Mouse (Mus musculus) heart, embryonic 16.5 days (tissue): ENCODE data around the gene Acaa1a. TPM values are rescaled to one million over a fixed set of nuclear protein-coding genes. Genes with fewer than 3 reads are reported as not detected.
"Not testable (repeated sequence)": the region's sequence is repeated elsewhere in the genome, so short reads cannot be mapped to it uniquely, and the experiment has no call there.

Source experiments
- ATAC-seq: fragments of 200-750 bp; cut with Nextera tagmentation; replicated peaks from 2 replicates; pipeline ENCODE4 v1.8.0; 2017; ENCODE audit warnings: moderate number of reproducible peaks; ENCODE audit not compliant: insufficient read depth, low FRiP score; ENCODE audit errors: extremely low read depth
- H3K27ac ChIP-seq: fragments of 300-500 bp; sonication (generic); 2 replicates; pipeline ENCODE4 v1.5.1; 2014; ENCODE audit warnings: mild to moderate bottlenecking, low read length, control low read depth, moderate library complexity
- H3K27me3 ChIP-seq: fragments of 300-500 bp; sonication (generic); 2 replicates; pipeline ENCODE4 v1.6.1; 2014; ENCODE audit warnings: low read length, mixed read lengths; ENCODE audit not compliant: control insufficient read depth, insufficient read depth
- H3K36me3 ChIP-seq: fragments of 300-500 bp; sonication (generic); 2 replicates; pipeline ENCODE4 v1.6.1; 2014; ENCODE audit not compliant: control insufficient read depth, insufficient read depth
- H3K4me1 ChIP-seq: fragments of 300-500 bp; sonication (generic); 2 replicates; pipeline ENCODE4 v1.6.1; 2014; ENCODE audit warnings: low read length, mixed read lengths; ENCODE audit not compliant: control insufficient read depth, insufficient read depth
- H3K4me2 ChIP-seq: fragments of 300-500 bp; sonication (generic); 2 replicates; pipeline ENCODE4 v1.6.1; 2014; ENCODE audit warnings: low read depth, mild to moderate bottlenecking, control low read depth, low read length
- H3K4me3 ChIP-seq: fragments of 300-500 bp; sonication (generic); 2 replicates; pipeline ENCODE4 v1.5.1; 2014; ENCODE audit warnings: mild to moderate bottlenecking, control low read depth, low read length
- H3K9ac ChIP-seq: fragments of 300-500 bp; sonication (generic); 2 replicates; pipeline ENCODE4 v1.6.1; 2014; ENCODE audit warnings: low read length, control low read depth
- H3K9me3 ChIP-seq: fragments of 300-500 bp; sonication (generic); replicated peaks from 2 replicates; pipeline ENCODE4 v1.6.1; 2016; ENCODE audit warnings: low read length; ENCODE audit not compliant: control insufficient read depth
- WGBS: fragments of 180-500 bp; shearing (Covaris S2); extraction: QIAGEN DNeasy Blood & Tissue Kit; methylation state at CpG from one replicate; pipeline ENCODE4 v1.1.7; 2014; 5-methylcytosine and 5-hydroxymethylcytosine counted together
- polyA plus RNA-seq: library from polyadenylated mRNA; unstranded; fragments of >200 nt; fragmentation: Nextera tagmentation; extraction: Ambion mirVana; gene quantifications from 2 replicates; pipeline ENCODE4 v1.2.1, GENCODE M21; 2015

Acaa1a gene
- polyA plus RNA-seq, 1 experiment from 2014 or later = 100 TPM

DNA sequence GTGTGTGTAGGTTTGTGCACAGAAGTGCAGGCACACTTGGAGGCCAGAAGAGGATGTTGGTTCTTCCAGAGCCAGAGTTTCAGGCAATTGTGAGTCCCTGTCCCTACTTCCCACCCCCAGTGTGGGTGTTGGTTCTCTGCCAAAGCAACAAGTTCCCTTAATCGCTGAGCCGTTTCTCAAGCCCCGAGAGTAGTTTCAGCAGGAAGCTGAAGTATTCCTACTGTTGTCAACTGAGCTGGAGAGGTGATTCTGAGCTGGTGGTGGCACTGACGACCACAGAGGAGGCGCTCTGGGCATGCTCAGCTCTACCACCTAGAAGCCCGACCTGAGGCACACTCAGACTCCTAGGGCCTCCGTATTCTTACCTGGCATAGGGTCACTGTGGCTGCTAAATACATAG lies 25.8 kb downstream of the Acaa1a start, which contains the start of gene Slc22a14:
Gene Slc22a14, minus strand, starts transcription at position 270 of the 400 bp plus-strand sequence.
- no peak for ATAC-seq
- H3K27ac ChIP-seq = no peak within 1 kb of the TSS
- H3K4me2 ChIP-seq = no peak within 1 kb of the TSS
- no peak within 1 kb of the TSS for H3K4me3 ChIP-seq
- no peaks in the 10 kb centered on the region for H3K9me3 ChIP-seq
- peaks cover 10% of the 10 kb centered on the region for H3K4me1 ChIP-seq
- WGBS = 43% methylated on average over 7 of the region's 7 CpGs
- no peak within 1 kb of the TSS for H3K9ac ChIP-seq
- no peaks in the 10 kb centered on the region for H3K27me3 ChIP-seq
- H3K36me3 ChIP-seq = no peaks in the 10 kb centered on the region

DNA sequence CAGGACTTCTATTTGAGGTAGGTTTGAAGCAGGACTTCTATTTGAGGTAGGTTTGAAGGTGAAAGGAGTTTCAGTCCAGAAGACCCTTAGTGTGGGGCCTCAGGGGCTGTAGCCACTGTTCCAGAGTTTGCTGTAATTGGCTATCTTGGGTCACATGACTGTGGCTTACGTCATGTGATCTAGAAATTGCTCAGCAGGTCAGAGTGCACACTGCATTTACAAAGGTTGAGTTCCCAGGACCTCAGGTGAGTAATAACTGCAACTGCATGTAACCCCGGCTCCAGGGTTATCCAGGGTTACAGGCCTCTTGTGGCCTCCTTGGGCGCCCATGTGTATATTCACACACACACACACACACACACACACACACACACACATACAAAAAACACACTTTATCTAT lies 28.9 kb downstream of the Acaa1a start:
- no peak overlapping the region for H3K27ac ChIP-seq
- H3K9me3 ChIP-seq = no peaks in the 10 kb centered on the region
- H3K4me2 ChIP-seq = no peak overlapping the region
- H3K4me3 ChIP-seq = no peak overlapping the region
- no peaks in the 10 kb centered on the region for H3K36me3 ChIP-seq
- no peak for ATAC-seq
- H3K9ac ChIP-seq = no peak overlapping the region
- WGBS = 87% methylated on average over 3 of the region's 3 CpGs
- peaks cover 3% of the 10 kb centered on the region for H3K4me1 ChIP-seq
- H3K27me3 ChIP-seq = no peaks in the 10 kb centered on the region

DNA sequence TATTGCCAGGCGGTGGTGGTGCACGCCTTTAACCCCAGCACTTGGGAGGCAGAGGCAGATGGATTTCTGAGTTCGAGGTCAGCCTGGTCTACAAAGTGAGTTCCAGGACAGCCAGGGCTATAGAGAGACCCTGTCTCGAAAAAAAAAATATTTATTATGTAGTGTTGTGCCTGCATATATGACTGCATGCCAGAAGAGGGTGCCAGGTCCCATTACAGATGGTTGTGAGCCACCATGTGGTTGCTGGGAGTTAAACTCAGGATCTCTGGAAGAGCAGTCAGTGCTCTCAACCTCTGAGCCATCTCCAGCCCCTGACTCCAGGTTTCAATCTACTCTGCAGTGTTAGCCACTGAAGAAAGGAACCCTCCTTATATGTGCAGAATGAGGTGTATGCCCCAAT lies 31.3 kb downstream of the Acaa1a start:
- not testable (repeated sequence) for H3K4me1 ChIP-seq, H3K27me3 ChIP-seq, H3K9ac ChIP-seq, ATAC-seq, H3K9me3 ChIP-seq, H3K4me2 ChIP-seq, H3K36me3 ChIP-seq, H3K4me3 ChIP-seq, H3K27ac ChIP-seq
- 81% methylated on average over 4 of the region's 4 CpGs for WGBS

DNA sequence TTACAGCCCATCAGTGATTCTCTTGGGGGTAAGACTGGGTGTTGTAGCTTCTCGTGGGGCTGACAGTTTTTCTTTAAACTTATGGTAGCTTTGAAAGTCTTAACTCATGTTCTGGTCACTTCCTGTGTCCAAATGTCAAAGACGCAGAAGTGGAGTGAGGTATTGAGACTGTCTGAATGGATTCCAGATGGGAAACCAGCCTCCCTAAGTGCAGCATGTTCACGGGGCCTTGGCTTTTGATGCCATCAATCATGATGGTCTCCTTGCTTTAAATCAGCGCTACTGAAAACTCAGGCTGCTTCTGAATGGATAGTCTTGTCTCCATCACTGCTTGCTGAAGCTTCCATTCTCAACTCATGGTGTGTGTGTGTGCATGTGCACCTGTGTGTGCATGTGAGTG lies 31.8 kb downstream of the Acaa1a start:
- no peak for ATAC-seq

DNA sequence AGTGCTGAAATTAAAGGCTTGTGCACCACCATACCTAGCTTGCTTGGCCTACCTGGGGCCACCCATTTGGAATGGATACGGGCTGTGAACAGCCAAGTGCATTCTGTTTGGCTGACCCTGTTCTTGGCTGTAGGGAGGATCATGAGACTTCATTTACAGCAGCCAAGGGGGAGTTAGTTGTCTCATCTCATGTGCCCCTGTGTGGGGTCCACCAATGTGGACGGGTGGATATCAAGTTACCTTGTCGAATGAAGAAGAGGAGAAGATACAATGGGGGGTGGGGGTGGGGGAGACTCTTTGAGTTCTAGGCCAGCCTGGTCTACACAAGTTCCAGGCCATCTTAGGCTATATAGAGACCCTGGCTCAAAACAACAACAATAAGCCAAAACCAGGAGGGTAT lies 35.5 kb downstream of the Acaa1a start:
- Histone ChIP-seq H3K9ac (no peak overlapping the region), H3K36me3 (no peaks in the 10 kb centered on the region), H3K27me3 (no peaks in the 10 kb centered on the region), H3K9me3 (no peaks in the 10 kb centered on the region), H3K27ac (no peak overlapping the region), H3K4me2 (no peak overlapping the region), H3K4me3 (no peak overlapping the region), H3K4me1 (no peaks in the 10 kb centered on the region)
- ATAC-seq = no peak
- 70% methylated on average over 3 of the region's 3 CpGs for whole genome bisulfite sequencing

More for the DNA sequence above, 31.8 kb downstream of the Acaa1a start:
- Histone ChIP-seq H3K4me3 (no peak overlapping the region), H3K9ac (no peak overlapping the region), H3K27ac (no peak overlapping the region), H3K27me3 (no peaks in the 10 kb centered on the region), H3K36me3 (no peaks in the 10 kb centered on the region), H3K4me2 (no peak overlapping the region), H3K9me3 (no peaks in the 10 kb centered on the region), H3K4me1 (no peaks in the 10 kb centered on the region)
- 78% methylated on average over 4 of the region's 4 CpGs for WGBS

DNA sequence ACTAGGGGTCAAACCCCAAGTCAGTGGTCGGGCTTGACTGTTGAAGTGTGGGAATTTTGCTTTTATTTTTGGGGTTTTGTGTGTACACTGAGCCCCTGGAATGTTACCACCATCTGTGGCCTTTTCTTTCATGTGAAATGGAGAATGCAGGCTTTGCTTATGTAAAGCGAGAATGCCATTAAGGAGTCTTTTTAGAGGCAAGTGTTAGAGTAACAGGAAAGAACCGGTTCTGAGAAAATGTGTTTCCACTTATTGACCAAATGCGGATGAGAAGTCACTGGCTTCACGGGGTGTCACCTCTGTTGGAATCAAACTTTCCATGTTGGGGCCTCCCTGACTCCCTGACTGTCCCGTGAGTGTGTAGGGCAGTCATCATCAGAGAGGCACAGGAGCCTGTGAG lies 36.1 kb downstream of the Acaa1a start:
- WGBS = 71% methylated on average over 6 of the region's 6 CpGs
- Histone ChIP-seq H3K9me3 (no peaks in the 10 kb centered on the region), H3K36me3 (no peaks in the 10 kb centered on the region), H3K27ac (no peak overlapping the region), H3K4me2 (no peak overlapping the region), H3K9ac (no peak overlapping the region), H3K4me1 (no peaks in the 10 kb centered on the region), H3K4me3 (no peak overlapping the region), H3K27me3 (no peaks in the 10 kb centered on the region)
- no peak for ATAC-seq

DNA sequence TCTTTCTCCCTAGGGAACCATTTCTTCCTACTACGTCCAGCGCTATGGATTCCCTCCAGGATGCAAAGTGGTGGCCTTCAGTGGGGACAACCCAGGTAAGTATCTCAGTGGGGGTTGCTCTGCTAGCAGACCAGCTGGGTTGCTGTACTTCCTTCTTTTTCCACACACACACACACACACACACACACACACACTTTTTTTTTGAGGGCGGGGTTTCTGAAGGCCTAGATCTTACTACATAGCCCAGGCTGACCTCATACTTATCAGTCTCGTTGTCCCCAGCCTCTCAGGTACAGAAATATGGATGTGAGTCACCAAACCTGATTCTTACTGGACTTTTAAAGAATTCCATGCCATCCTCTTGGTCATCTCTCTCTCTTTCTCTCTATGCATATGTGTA lies 38.8 kb downstream of the Acaa1a start:
- H3K4me1 ChIP-seq = no peaks in the 10 kb centered on the region
- 79% methylated on average over 4 of the region's 4 CpGs for WGBS
- no peak overlapping the region for H3K9ac ChIP-seq
- H3K9me3 ChIP-seq = no peaks in the 10 kb centered on the region
- no peak overlapping the region for H3K4me2 ChIP-seq
- no peaks in the 10 kb centered on the region for H3K27me3 ChIP-seq
- H3K27ac ChIP-seq = no peak overlapping the region
- no peaks in the 10 kb centered on the region for H3K36me3 ChIP-seq
- no peak overlapping the region for H3K4me3 ChIP-seq
- ATAC-seq = no peak

DNA sequence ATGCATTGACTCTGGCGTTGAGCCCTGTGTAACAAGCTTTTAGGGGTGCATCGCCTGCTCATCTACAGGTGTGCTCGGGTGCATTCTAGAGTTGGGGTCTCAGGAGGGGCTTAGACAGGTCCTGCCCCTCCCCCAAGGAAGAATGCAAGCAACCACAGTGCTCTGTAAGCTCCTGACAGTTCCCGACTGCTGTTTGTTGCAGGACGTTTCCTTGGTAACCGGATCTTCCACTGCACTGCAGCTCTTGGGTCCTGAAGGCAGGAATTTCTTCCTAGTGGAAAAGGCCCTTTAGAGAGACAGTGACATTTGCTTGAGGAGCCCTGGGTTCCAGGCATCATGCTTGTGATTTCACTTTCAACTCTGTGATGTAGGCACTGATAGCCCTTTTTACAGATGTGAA lies 43.1 kb downstream of the Acaa1a start:
- Histone ChIP-seq H3K4me2 (no peak overlapping the region), H3K27me3 (no peaks in the 10 kb centered on the region), H3K36me3 (0 out of 2 replicates have a peak, but pooled peaks cover 2% of the 10 kb centered on the region), H3K9me3 (no peaks in the 10 kb centered on the region), H3K9ac (no peak overlapping the region), H3K27ac (no peak overlapping the region), H3K4me1 (no peaks in the 10 kb centered on the region), H3K4me3 (no peak overlapping the region)
- 51% methylated on average over 6 of the region's 6 CpGs for WGBS
- ATAC-seq = no peak

DNA sequence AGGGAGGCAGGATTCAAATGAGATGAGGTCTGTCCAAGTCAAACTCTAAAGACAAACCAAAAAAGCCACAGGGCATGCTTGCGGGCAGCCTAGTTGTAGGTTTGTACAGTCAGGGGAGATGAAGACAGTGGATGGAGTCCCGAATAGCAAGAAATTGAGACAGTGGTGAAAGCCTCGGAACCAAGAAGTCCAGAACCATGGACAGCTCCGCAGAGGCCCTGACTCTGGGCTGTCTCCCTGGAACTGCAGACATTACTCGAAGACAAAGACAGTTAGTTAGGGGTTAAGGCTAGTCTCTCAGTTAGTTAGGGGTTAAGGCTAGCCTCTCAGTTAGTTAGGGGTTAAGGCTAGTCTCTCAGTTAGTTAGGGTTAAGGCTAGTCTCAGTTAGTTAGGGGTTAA lies 49.5 kb downstream of the Acaa1a start:
- Histone ChIP-seq H3K9me3 (no peaks in the 10 kb centered on the region), H3K4me2 (no peak overlapping the region), H3K4me1 (no peaks in the 10 kb centered on the region), H3K4me3 (no peak overlapping the region), H3K27ac (no peak overlapping the region), H3K9ac (no peak overlapping the region), H3K36me3 (0 out of 2 replicates have a peak, but pooled peaks cover 2% of the 10 kb centered on the region), H3K27me3 (no peaks in the 10 kb centered on the region)
- no peak for ATAC-seq
- WGBS = 47% methylated on average over 5 of the region's 5 CpGs

DNA sequence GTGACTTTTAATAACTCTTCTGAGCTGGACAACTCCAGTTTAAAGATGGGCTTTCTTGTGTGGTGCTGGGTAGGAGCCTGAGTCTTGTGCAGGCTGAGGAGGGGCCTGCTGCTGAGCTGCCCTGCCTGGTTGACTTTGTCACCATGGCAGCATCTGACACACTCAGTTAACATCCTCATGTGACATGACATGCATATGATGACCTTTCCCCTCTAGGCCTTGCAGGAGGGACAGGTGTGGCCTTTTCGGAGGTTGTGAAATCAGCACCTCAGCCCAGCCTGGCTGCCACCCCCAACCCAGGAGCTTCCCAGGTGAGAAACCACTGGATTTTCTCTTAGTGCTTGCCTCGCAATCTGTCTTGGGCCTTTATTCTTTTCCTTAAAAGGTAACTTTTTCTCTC lies 50.7 kb downstream of the Acaa1a start:
- no peak overlapping the region for H3K4me2 ChIP-seq
- H3K9ac ChIP-seq = no peak overlapping the region
- H3K27ac ChIP-seq = no peak overlapping the region
- H3K9me3 ChIP-seq = no peaks in the 10 kb centered on the region
- H3K4me1 ChIP-seq = no peaks in the 10 kb centered on the region
- H3K36me3 ChIP-seq = no peaks in the 10 kb centered on the region
- no peak for ATAC-seq
- 98% methylated on average over 2 of the region's 2 CpGs for WGBS
- no peak overlapping the region for H3K4me3 ChIP-seq
- H3K27me3 ChIP-seq = no peaks in the 10 kb centered on the region
